Mouse (Mus musculus) cerebellum, postnatal 36 days (tissue): ENCODE results near the gene Zeb2.

Experiments used
- DNase-seq, 2 experiments: peaks; one replicate each; pipeline ENCODE4 v3.0.0; 2021 to 2022; ENCODE audit warnings: mixed read lengths in 2 of 2

The Zeb2 gene

GRCm38 (mm10) chr2:44979042-44979721 is 138.0 kb downstream of the Zeb2 start:
- DNase-seq, result peak; percentile 19 to 22

GRCm38 (mm10) chr2:44978038-44978437 is 139.2 kb downstream of the Zeb2 start:
- no peak for DNase-seq

GRCm38 (mm10) chr2:44977556-44977955 is 139.6 kb downstream of the Zeb2 start:
- DNase-seq, result no peak

GRCm38 (mm10) chr2:44977051-44977450 is 140.1 kb downstream of the Zeb2 start:
- DNase-seq, result no peak

GRCm38 (mm10) chr2:44976484-44976883 is 140.7 kb downstream of the Zeb2 start:
- no peak for DNase-seq

- no peak for DNase-seq
Observed at GRCm38 (mm10) chr2:44973828-44974227, 143.4 kb downstream of the Zeb2 start.

GRCm38 (mm10) chr2:44970087-44970646 is 147.0 kb downstream of the Zeb2 start:
- DNase-seq, result no peak

- no peak for DNase-seq
Observed at GRCm38 (mm10) chr2:44969640-44970039, 147.6 kb downstream of the Zeb2 start.

- DNase-seq, result no peak
Observed at GRCm38 (mm10) chr2:44969226-44969625, 148.0 kb downstream of the Zeb2 start.

GRCm38 (mm10) chr2:44965834-44966555 is 151.2 kb downstream of the Zeb2 start:
- DNase-seq, result no peak

- no peak for DNase-seq
Observed at GRCm38 (mm10) chr2:44962620-44963019, 154.6 kb downstream of the Zeb2 start.

- DNase-seq, result no peak
Observed at GRCm38 (mm10) chr2:44961192-44961591, 156.0 kb downstream of the Zeb2 start.

- no peak for DNase-seq
Observed at GRCm38 (mm10) chr2:44960561-44960960, 156.6 kb downstream of the Zeb2 start.

GRCm38 (mm10) chr2:44957329-44957797 is 159.8 kb downstream of the Zeb2 start:
- DNase-seq, result no peak

- no peak for DNase-seq
Observed at GRCm38 (mm10) chr2:44956232-44956631, 161.0 kb downstream of the Zeb2 start.

- DNase-seq, result no peak
Observed at GRCm38 (mm10) chr2:44955506-44955905, 161.7 kb downstream of the Zeb2 start.

GRCm38 (mm10) chr2:44954180-44954579 is 163.0 kb downstream of the Zeb2 start:
- DNase-seq, result no peak

- no peak for DNase-seq
Observed at GRCm38 (mm10) chr2:44952830-44953422, 164.3 kb downstream of the Zeb2 start.

- no peak for DNase-seq
Observed at GRCm38 (mm10) chr2:44951651-44952213, 165.5 kb downstream of the Zeb2 start.

GRCm38 (mm10) chr2:44944689-44945088 is 172.5 kb downstream of the Zeb2 start:
- DNase-seq, result no peak
